Mouse (Mus musculus) naive thymus-derived CD4-positive, alpha-beta T cell, adult 2 months (primary cell): ENCODE measurements at regions not wholly inside any gene's neighbourhood (a gene's known extent, or its start where the extent isn't known, plus 50 kb on each side); places are given as distances from the start of the nearest gene placed in this dataset.

Experiments used
- DNase-seq: peaks from one replicate; pipeline ENCODE4 v3.0.0-alpha.2; 2011; ENCODE audit warnings: low read depth

- DNase-seq = no peak
Measured at GRCm38 (mm10) chr4:95317821-95318290, 239.5 kb upstream of the Fggy start.

GRCm38 (mm10) chr4:95318561-95318960 lies 238.7 kb upstream of the Fggy start:
- DNase-seq = no peak

- no peak for DNase-seq
Measured at GRCm38 (mm10) chr4:95319036-95319435, 238.3 kb upstream of the Fggy start.

DNA sequence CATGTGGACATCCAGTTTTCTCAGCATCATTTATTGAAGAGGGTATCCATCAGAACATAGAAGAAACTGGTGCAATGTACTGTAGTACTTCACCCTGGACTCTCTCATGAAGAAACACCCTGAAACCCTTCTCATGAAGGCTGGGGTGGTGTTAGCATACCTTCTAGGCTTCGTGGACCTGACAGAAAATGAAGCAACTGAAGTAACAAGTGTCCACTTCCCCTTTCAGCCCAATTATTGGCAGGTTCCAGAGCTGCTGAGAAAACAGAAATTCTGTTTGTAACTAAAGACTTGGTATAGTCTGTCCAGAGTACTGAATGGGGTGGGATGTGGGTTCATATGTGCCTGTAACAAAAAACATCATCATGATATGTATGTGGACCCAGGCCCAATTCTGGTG lies 231.4 kb upstream of the Fggy start:
- no peak for DNase-seq

GRCm38 (mm10) chr4:95339822-95340221 lies 217.5 kb upstream of the Fggy start:
- no peak for DNase-seq

GRCm38 (mm10) chr4:95340926-95341325 lies 216.4 kb upstream of the Fggy start:
- DNase-seq = no peak

DNA sequence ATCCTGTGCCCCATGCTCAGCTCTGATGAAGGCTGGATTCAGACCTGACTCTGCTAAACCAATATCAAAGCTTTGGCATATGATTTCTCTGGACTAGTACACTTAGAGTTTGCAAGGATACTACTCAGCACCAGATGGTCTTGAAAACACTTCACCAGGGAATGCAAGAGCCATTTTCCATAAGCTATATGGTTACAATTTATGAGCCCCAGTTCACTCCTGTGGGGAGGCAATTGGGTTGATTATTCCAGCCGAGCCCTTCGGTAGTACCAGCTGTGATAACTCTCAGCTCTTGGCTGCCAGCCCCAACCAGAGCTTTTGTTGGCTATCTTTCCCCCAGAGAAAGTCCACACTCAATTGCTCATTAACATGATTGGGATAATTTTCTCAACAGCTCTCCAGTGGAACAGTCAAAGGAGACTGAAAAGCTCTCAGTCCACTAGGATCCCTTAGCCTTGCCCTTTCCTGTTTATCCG lies 210.5 kb upstream of the Fggy start:
- DNase-seq = no peak

GRCm38 (mm10) chr4:95347436-95347835 lies 209.9 kb upstream of the Fggy start:
- DNase-seq = no peak

- DNase-seq = no peak
Measured at GRCm38 (mm10) chr4:95348405-95349123, 208.7 kb upstream of the Fggy start.

- peak; percentile 59 for DNase-seq
Measured at GRCm38 (mm10) chr4:95353894-95354319, 203.4 kb upstream of the Fggy start.

DNA sequence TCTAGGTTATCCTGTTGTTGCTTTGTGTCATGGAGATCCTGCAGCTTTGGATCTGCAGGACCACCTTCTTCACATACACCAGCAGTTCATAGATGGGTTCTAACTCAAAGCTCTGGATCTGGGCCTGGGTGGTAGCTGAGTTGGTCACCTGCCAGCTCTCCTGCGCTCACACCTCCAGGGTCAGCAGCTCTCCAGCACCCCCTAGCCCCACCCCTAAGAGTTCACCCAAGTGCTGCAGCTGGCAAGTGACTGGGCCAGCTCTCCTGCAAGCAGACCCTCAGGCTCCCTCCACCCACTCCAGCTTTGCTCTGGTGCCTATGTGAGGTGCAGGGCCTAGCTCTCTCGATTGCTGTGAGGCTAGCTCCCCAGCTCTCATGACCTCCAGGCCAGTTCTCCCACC lies 198.6 kb upstream of the Fggy start:
- no peak for DNase-seq

DNA sequence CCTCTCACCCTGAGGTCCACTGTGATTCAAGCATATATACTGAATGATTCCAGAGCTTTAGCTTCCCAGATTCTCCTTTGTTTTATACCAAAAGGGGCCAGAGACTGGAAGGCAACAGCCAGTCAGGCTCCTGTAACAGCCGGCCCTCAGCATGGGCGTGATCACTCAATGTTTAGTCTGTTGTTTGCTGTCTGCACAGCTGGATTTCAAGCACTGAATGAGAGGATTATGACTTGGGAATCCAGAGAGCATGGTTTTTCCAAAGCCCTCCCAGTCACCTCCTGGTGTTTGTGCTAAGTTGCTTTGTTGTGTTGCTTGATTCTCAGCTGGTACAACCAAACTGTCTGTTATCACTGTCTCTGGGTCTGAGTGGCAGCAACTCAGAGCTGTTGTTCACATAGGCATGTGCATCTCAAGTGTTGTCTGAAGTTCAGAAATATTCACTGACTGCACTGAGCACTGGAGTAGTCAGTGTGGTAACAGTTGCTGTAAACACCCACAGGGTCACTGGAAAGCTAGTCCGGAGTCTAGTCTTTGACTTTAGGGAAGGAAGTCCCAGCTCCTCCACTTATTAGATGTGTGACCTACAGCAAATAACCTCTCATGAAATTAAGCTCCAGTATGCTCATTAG lies 196.9 kb upstream of the Fggy start:
- DNase-seq = no peak

- no peak for DNase-seq
Measured at GRCm38 (mm10) chr4:95364376-95365082, 192.8 kb upstream of the Fggy start.

DNA sequence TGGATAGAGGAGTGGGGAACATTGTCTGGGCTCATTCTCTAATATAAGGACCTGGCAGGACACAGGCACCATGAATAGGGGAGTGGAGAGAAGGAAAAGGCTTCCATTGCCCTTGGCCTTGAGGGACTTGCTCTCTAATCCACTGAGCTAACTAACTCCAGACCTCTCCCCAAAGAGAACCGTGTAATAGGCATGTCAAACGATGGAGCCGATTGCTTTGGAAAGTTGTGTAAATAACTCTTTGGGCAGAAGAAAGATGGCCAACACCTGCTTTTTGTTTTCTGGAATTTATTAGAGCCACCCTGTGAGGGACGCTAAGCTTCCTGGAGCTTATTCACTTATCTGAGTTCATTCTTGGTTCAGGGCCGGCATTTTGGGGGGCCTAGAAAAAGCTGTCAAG lies 180.9 kb upstream of the Fggy start:
- DNase-seq = no peak

GRCm38 (mm10) chr4:95377222-95378134 lies 179.8 kb upstream of the Fggy start:
- no peak for DNase-seq

- DNase-seq = no peak
Measured at GRCm38 (mm10) chr4:95378645-95379044, 178.7 kb upstream of the Fggy start.

DNA sequence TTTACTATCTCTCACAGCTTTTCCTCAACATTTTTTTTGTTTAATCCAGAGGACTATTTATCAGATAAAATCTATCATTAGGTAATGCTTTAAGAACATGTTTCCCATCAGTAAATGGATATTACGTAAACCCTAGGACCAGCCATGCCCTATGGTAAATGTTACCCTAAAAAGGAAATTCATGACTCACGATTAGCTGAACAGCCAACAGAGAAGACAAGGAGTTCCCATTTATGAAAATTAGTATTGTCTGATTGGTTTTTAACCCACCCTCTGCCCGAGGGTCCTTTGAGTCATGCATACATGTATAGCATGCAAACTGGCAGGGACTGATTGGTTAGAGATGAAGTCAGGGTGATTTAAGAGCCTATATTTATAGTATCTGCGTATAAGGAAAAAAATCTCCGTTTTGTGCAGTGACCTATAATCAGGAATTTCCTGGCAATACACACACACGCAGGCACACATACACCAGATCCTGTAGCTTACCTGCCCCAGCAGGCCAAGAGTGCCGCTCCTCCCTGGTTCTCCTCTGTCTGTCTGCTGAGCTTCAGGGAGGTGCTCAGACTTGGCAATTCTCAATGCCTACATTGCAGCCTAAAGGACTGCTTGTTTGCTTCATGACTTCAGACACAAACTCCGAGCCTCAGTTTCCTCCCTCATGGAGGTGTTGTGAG lies 174.0 kb upstream of the Fggy start:
- no peak for DNase-seq

- no peak for DNase-seq
Measured at GRCm38 (mm10) chr4:95385552-95385951, 171.8 kb upstream of the Fggy start.

- no peak for DNase-seq
Measured at GRCm38 (mm10) chr4:95386021-95386420, 171.3 kb upstream of the Fggy start.

DNA sequence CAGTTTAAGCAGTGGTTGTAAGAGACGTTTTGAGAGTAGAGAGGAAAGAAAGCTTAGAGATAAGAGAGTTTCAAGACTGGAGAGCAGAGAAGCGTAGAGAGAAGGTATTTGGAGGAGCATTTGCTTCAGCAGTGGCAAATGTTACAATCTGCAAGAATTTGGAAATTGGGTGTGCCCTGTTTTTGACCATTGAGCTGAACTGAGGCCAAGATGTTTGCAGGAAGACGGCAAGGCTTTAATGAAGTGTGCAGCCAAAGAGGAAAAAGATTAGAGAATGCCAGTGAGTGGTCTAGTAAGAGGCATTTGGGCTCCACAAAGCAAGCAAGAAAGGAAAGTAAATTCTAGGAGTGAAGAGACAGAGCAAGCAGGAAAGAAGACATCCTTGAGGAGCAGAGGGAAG lies 168.8 kb upstream of the Fggy start:
- DNase-seq = no peak

- DNase-seq = no peak
Measured at GRCm38 (mm10) chr4:95389647-95390046, 167.7 kb upstream of the Fggy start.
